Comparison of ENCODE assay signal across 20 mouse cellular contexts in the genomic region with DNA sequence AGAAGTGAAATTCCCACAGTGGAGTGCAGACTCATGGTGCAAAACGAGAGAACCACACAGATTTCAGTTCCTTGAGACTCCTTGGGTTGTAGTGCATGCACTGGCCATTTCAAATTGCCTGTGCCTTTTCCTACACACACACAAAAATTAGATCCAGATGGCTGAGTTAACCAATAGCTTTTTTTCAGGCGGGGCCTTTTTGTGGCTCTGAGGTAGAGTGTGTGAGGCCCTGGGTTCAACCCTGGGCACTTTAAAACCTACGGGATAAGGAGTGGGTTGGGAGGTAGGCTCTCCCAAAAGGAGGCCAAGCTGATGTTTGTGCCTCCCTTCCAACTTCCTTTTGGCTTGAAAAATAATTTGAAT. TPM values are rescaled to one million over a fixed set of nuclear protein-coding genes. Genes with fewer than 3 reads are reported as not detected.
DNase-seq lines count a peak whose midpoint lies in the region; ATAC-seq and TF ChIP-seq lines count a peak whose summit lies in the region.
"Had no signal": no experiment of that assay in that cellular context is flagged by ENCODE, and none has a peak within 500 bp of the region (broad histone marks: within the 10 kb centered on the region; RNA-seq: fewer than 3 reads in every experiment).

No protein-coding gene starts in this region.

- no peak overlapping the region for H3K4me3 ChIP-seq in liver, postnatal 0 days (ENCODE audit: low read depth, low read length)
- H3K4me3 ChIP-seq in liver, embryonic 12.5 days: no peak overlapping the region
- H3K4me3 ChIP-seq in limb, embryonic 10.5 days: no peak overlapping the region
- H3K4me3 ChIP-seq in midbrain, postnatal 0 days (ENCODE audit: low read depth, low read length): no peak overlapping the region
- H3K4me3 ChIP-seq: heart, embryonic 13.5 days; hindbrain, embryonic 12.5 days; liver, embryonic 13.5 days; midbrain, embryonic 13.5 days; neural tube, embryonic 13.5 days had no signal

- TF ChIP-seq EP300 in liver, postnatal 0 days (IDR thresholded peaks at IDR 0.05; ENCODE audit: low read depth): no peak

- peak overlapping the region; percentile 61; the same call in 1 of the 2 replicates for H3K27ac ChIP-seq in liver, postnatal 0 days (ENCODE audit: low read depth)
- H3K27ac ChIP-seq in liver, embryonic 12.5 days: no peak overlapping the region
- peak overlapping the region; percentile 59 for H3K27ac ChIP-seq in limb, embryonic 10.5 days
- no peak overlapping the region for H3K27ac ChIP-seq in midbrain, postnatal 0 days (ENCODE audit: low read depth, low read length)
- H3K27ac ChIP-seq: heart, embryonic 13.5 days; hindbrain, embryonic 12.5 days; liver, embryonic 13.5 days; midbrain, embryonic 13.5 days; neural tube, embryonic 13.5 days had no signal

- H3K4me2 ChIP-seq in liver, postnatal 0 days (ENCODE audit: low read depth, low read length): no peak overlapping the region
- H3K4me2 ChIP-seq in liver, embryonic 12.5 days: no peak overlapping the region
- no peak overlapping the region for H3K4me2 ChIP-seq in midbrain, postnatal 0 days (ENCODE audit: low read depth, low read length, poor library complexity, severe bottlenecking)
- H3K4me2 ChIP-seq: heart, embryonic 13.5 days; hindbrain, embryonic 12.5 days; liver, embryonic 13.5 days; lung, embryonic 14.5 days; midbrain, embryonic 13.5 days; neural tube, embryonic 13.5 days had no signal

- intact Hi-C loops in heart, postnatal 14 days (cut with DNase I): no loop called here

- 63% methylated on average over 3 of the region's 3 CpGs for whole genome bisulfite sequencing in liver, postnatal 0 days (ENCODE audit: insufficient replicate concordance)
- 72% methylated on average over 3 of the region's 3 CpGs for WGBS in liver, embryonic 12.5 days (ENCODE audit: insufficient replicate concordance)
- WGBS in limb, embryonic 10.5 days: 37% methylated on average over 3 of the region's 3 CpGs
- 83% methylated on average over 3 of the region's 3 CpGs for WGBS in midbrain, postnatal 0 days

- H3K27me3 ChIP-seq in liver, postnatal 0 days (ENCODE audit: insufficient read depth, low read length): no peaks in the 10 kb centered on the region
- peaks cover 7% of the 10 kb centered on the region; the same call in 1 of the 2 replicates for H3K27me3 ChIP-seq in liver, embryonic 12.5 days (replicated peaks)
- no peaks in the 10 kb centered on the region for H3K27me3 ChIP-seq in limb, embryonic 10.5 days (ENCODE audit: low read depth, poor library complexity, severe bottlenecking)
- no peaks in the 10 kb centered on the region for H3K27me3 ChIP-seq in midbrain, postnatal 0 days (ENCODE audit: insufficient read depth, low read length)
- H3K27me3 ChIP-seq: heart, embryonic 13.5 days; hindbrain, embryonic 12.5 days; midbrain, embryonic 13.5 days; neural tube, embryonic 13.5 days had no signal

- no peak overlapping the region for H3K9ac ChIP-seq in liver, postnatal 0 days (replicated peaks)
- no peak overlapping the region for H3K9ac ChIP-seq in liver, embryonic 12.5 days
- no peak overlapping the region for H3K9ac ChIP-seq in midbrain, postnatal 0 days (replicated peaks; ENCODE audit: low read length, poor library complexity, severe bottlenecking)
- H3K9ac ChIP-seq: heart, embryonic 13.5 days; hindbrain, embryonic 12.5 days; liver, embryonic 13.5 days; lung, embryonic 14.5 days; midbrain, embryonic 13.5 days; neural tube, embryonic 13.5 days had no signal

- no peak for TF ChIP-seq CTCF in liver, postnatal 0 days (IDR thresholded peaks at IDR 0.05; ENCODE audit: low read depth)
- no peak for TF ChIP-seq CTCF in midbrain, postnatal 0 days (IDR thresholded peaks at IDR 0.05)

- peaks cover 7% of the 10 kb centered on the region; the same call in 1 of the 2 replicates for H3K9me3 ChIP-seq in liver, postnatal 0 days (ENCODE audit: low read length)
- 0 out of 2 replicates have a peak, but pooled peaks cover 4% of the 10 kb centered on the region for H3K9me3 ChIP-seq in liver, embryonic 12.5 days (replicated peaks)
- no peaks in the 10 kb centered on the region for H3K9me3 ChIP-seq in limb, embryonic 10.5 days (replicated peaks)
- H3K9me3 ChIP-seq in midbrain, postnatal 0 days (ENCODE audit: low read length): no peaks in the 10 kb centered on the region
- H3K9me3 ChIP-seq: liver, embryonic 13.5 days; midbrain, embryonic 13.5 days; neural tube, embryonic 13.5 days had no signal

- no peaks in the 10 kb centered on the region for H3K36me3 ChIP-seq in liver, postnatal 0 days (replicated peaks; ENCODE audit: insufficient read depth, low read length)
- H3K36me3 ChIP-seq in liver, embryonic 12.5 days: no peaks in the 10 kb centered on the region
- no peaks in the 10 kb centered on the region for H3K36me3 ChIP-seq in limb, embryonic 10.5 days
- no peaks in the 10 kb centered on the region for H3K36me3 ChIP-seq in midbrain, postnatal 0 days (ENCODE audit: insufficient read depth, low read length)
- H3K36me3 ChIP-seq: heart, embryonic 13.5 days; hindbrain, embryonic 12.5 days; liver, embryonic 13.5 days; midbrain, embryonic 13.5 days; neural tube, embryonic 13.5 days had no signal

- ATAC-seq in liver, postnatal 0 days: 0 out of 2 replicates have a peak, but pooled peaks have one; percentile 10
- ATAC-seq in liver, embryonic 12.5 days: no peak
- no peak for ATAC-seq in midbrain, postnatal 0 days (ENCODE audit: low FRiP score)
- ATAC-seq: forebrain, embryonic 16.5 days; midbrain, embryonic 13.5 days had no signal

- peaks cover 6% of the 10 kb centered on the region; the same call in 1 of the 2 replicates for H3K4me1 ChIP-seq in liver, postnatal 0 days (ENCODE audit: insufficient read depth)
- no peaks in the 10 kb centered on the region for H3K4me1 ChIP-seq in liver, embryonic 12.5 days
- H3K4me1 ChIP-seq in limb, embryonic 10.5 days: peaks cover 14% of the 10 kb centered on the region
- no peaks in the 10 kb centered on the region for H3K4me1 ChIP-seq in midbrain, postnatal 0 days (ENCODE audit: insufficient read depth, low read length)
- H3K4me1 ChIP-seq: heart, embryonic 13.5 days; hindbrain, embryonic 12.5 days; midbrain, embryonic 13.5 days; neural tube, embryonic 13.5 days had no signal

- peak; percentile 68 for DNase-seq in embryo, embryonic 11 days
- DNase-seq in embryo, embryonic 9.5 days (ENCODE audit: extremely low spot score): no peak
- DNase-seq in liver, postnatal 0 days: no peak
- peak; percentile 41 for DNase-seq in limb, embryonic 10.5 days (ENCODE audit: low spot score)
- no peak for DNase-seq in natural killer cell, adult 2 months (ENCODE audit: low spot score in 2 of 2)
- DNase-seq in heart, postnatal 14 days: no peak
- DNase-seq in midbrain, postnatal 0 days (ENCODE audit: low spot score): no peak
- DNase-seq: adrenal gland, postnatal 36 days; cerebellum, adult 9-10 months; gastrocnemius, postnatal 14 days; layer of hippocampus, adult 9-11 months; liver, embryonic 13.5 days; lung, embryonic 14.5 days; retina, postnatal 1 day had no signal

RNA-seq across cellular contexts. Expression of gene Lrch1, which starts 15.7 kb away (rescaled TPM):
- polyA plus RNA-seq in liver, postnatal 0 days (2015; fragmentation: Nextera tagmentation; extraction: Ambion mirVana): 2.8 and 3.6 TPM in 2 replicates
- 6.5 and 7.8 TPM in 2 replicates for polyA plus RNA-seq in liver, embryonic 12.5 days (2016; fragmentation: Nextera tagmentation; extraction: Ambion mirVana)
- polyA plus RNA-seq in limb, embryonic 10.5 days (2016; fragmentation: Nextera tagmentation; extraction: Ambion mirVana): 7.0 and 9.9 TPM in 2 replicates
- total RNA-seq in heart, postnatal 14 days (2021): 10 to 100 TPM; 17.5 to 18.5 TPM
- total RNA-seq in midbrain, postnatal 0 days (2014; rRNA removed): 21.7 and 22.3 TPM in 2 replicates
- polyA plus RNA-seq in midbrain, postnatal 0 days (2015; fragmentation: Nextera tagmentation; extraction: Ambion mirVana): 15.7 and 22.4 TPM in 2 replicates

RNA-seq across cellular contexts. Expression of gene Rubcnl, which starts 52.4 kb away (rescaled TPM):
- 0.51 and 0.69 TPM in 2 replicates for polyA plus RNA-seq in liver, postnatal 0 days (2015; fragmentation: Nextera tagmentation; extraction: Ambion mirVana)
- 0.19 and 0.22 TPM in 2 replicates for polyA plus RNA-seq in liver, embryonic 12.5 days (2016; fragmentation: Nextera tagmentation; extraction: Ambion mirVana)
- 0.10 and 0.30 TPM in 2 replicates for polyA plus RNA-seq in limb, embryonic 10.5 days (2016; fragmentation: Nextera tagmentation; extraction: Ambion mirVana)
- total RNA-seq in heart, postnatal 14 days (2021): under 1 TPM; 0.65 to 0.73 TPM
- total RNA-seq in midbrain, postnatal 0 days (2014; rRNA removed): 0.11 and 0.57 TPM in 2 replicates
- polyA plus RNA-seq in midbrain, postnatal 0 days (2015; fragmentation: Nextera tagmentation; extraction: Ambion mirVana): 0.06 and 0.15 TPM in 2 replicates

Comparison
In these comparisons a context has a peak if more than half of its experiments do, and no peak if none do; other contexts are left out.
1. DNase-seq: peak in embryo, embryonic 11 days (single experiment) and limb, embryonic 10.5 days (single experiment); none in embryo, embryonic 9.5 days (single experiment), liver, postnatal 0 days (single experiment), natural killer cell, adult 2 months (0 of 2), heart, postnatal 14 days (0 of 2) and midbrain, postnatal 0 days (single experiment).
2. H3K27ac ChIP-seq: peak in liver, postnatal 0 days (single experiment) and limb, embryonic 10.5 days (single experiment); none in liver, embryonic 12.5 days (single experiment) and midbrain, postnatal 0 days (single experiment).